Mouse (Mus musculus): Measurements from ENCODE around the gene Fxyd3.

The Fxyd3 gene

GRCm38 (mm10) chr7:31076492-31076891 lies at the start of gene Fxyd3:
Gene Fxyd3 (minus strand): TSS chr7:31076704.
- no peak for DNase-seq

DNA sequence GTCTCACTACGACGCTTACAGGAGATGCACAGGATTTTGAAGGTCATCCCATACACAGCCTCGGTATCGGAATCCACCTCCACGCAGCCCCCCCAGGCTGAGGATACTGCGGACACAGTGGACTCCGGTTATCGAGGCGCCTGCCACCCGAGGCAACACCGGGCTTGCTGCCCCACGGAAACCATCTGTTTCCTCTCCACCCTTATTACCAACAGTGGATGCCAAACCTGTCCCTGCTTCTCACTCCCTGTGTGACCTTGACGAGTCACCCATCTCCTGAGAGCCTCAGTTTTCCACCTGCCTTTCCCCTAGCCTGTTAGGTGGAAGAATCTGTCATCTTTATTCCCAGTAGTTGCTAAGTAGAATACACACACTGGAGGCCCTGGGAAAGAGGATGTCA lies 48.6 kb upstream of the Fxyd3 start:
- DNase-seq = peak; percentile 86

- DNase-seq = peak; percentile 50 to 57
These were observed 47.9 kb upstream of the Fxyd3 start for GRCm38 (mm10) chr7:31124381-31124780.

DNA sequence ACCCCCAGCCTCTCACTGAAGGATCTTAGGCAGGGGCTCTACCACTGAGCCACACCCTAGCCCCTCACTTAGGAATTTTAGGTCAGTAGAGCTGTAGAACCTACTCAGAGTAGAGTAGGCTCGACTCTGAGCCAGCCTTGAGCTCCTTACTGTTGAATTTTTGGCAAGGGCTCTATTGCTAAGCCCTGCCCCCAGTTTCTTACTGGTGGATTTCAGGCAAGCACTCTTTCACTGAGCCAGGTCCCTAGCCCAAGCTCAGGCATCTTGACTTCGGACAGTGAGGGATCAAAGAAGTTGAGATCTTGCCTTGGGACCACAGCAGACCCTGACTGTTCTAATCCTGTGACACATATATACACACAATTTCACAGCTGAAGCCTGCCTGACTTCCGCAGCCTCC lies 47.2 kb upstream of the Fxyd3 start:
- DNase-seq = peak; percentile 48 to 58

- DNase-seq = peak; percentile 85 to 87
These were observed 46.4 kb upstream of the Fxyd3 start for GRCm38 (mm10) chr7:31122641-31123631.

DNA sequence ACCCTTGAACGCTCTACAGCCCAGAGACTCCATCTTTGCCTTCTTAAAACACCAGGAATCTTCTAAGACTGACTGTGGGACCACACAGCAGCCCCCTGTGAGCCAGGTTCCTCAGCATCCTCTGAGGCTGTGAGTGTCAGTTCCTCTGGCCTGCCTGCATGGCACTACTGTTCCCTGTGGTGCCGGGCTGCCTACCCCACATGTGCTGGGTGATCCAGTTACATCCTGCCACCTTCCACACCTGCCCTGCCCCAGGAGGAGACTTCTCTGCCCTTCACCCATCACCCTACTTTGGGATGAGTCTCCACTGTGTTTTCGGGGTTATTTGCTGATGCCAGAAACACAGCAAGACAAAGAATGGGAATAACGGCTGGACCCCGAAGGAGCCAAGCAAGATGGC lies 43.1 kb upstream of the Fxyd3 start:
- peak in 1 of 2 experiments; percentile 33 for DNase-seq

- peak; percentile 80 to 87 for DNase-seq
These were observed 42.0 kb upstream of the Fxyd3 start for GRCm38 (mm10) chr7:31118486-31118885.

- peak; percentile 66 to 67 for DNase-seq
These were observed 41.0 kb upstream of the Fxyd3 start for GRCm38 (mm10) chr7:31117465-31117864.

GRCm38 (mm10) chr7:31116721-31117145 lies 40.2 kb upstream of the Fxyd3 start:
- peak in 1 of 2 experiments; percentile 58 for DNase-seq

DNA sequence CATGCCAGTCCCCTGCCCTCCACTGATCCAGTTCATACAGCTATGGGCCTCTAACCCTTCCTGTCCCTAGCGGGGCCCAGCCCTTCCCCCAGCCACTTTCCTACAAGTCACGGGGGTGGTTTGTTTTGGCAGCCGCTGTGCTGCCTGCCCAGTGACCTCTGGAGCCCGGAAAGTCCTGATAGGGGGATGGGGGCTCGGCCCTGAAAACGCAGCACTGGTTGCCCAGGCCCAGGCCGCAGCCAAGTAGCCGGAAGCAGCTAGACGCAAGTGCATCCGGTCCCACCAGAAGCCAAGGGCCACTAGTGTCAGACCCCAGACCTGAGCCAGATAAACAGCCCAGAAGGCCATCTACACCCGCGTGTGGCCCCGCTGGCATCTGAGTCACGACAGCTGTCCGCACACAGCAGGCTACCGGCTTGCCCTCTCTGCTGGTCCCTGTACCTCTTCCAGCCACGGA lies 39.1 kb upstream of the Fxyd3 start:
- peak; percentile 79 to 84 for DNase-seq

DNA sequence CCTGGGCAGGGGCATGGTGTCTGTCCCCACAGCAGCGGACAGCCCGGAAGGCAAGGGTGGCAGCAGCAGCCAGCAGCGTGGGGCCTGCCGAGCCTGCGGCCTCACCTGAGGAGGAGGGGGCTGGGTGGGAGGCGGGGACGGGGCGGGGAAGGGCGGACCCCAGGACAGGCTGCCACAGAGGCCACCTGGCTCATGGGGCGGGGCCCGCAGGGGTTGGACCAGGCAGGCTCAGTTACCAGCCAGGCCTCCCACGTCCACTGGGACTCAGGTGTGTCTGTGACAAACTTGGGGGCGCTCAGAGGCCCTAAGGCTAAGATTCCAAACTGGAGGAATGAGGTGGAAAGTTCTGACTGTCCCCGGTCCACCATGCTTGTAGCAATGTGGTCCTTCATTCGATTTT lies 38.7 kb upstream of the Fxyd3 start, which contains the start of gene Hpn:
Gene Hpn (minus strand): TSS at position 109 of the 400 bp plus-strand sequence.
- peak in 1 of 2 experiments; percentile 63 for DNase-seq

GRCm38 (mm10) chr7:31114646-31115045 lies 38.1 kb upstream of the Fxyd3 start:
- DNase-seq = no peak

GRCm38 (mm10) chr7:31113800-31114199 lies 37.3 kb upstream of the Fxyd3 start:
- no peak for DNase-seq

DNA sequence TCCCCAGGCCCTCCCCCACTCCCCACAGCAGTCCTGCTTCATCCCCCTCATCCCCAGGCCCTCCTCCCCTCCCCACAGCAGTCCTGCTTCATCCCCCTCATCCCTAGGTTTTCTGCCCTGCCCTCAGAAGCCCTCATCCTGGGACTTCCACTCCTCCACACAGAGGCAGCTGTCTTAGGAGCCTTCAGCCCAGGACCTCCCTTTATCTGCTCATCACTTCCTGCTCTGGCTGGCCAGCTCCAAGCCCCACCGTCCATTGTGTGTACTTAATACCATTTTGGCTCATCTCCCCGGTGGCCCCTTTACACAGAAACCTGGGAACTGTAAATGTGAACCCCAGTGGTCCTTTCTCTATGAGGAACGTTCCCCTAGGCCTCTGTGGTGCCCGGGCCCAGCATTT lies 35.5 kb upstream of the Fxyd3 start:
- no peak for DNase-seq

- no peak for DNase-seq
These were observed 34.4 kb upstream of the Fxyd3 start for GRCm38 (mm10) chr7:31110861-31111385.

GRCm38 (mm10) chr7:31109796-31110195 lies 33.3 kb upstream of the Fxyd3 start:
- DNase-seq = no peak

GRCm38 (mm10) chr7:31109091-31109490 lies 32.6 kb upstream of the Fxyd3 start:
- DNase-seq = peak; percentile 77 to 86

- no peak for DNase-seq
These were observed 31.3 kb upstream of the Fxyd3 start for GRCm38 (mm10) chr7:31107781-31108180.

- no peak for DNase-seq
These were observed 29.7 kb upstream of the Fxyd3 start for GRCm38 (mm10) chr7:31106166-31106565.

GRCm38 (mm10) chr7:31105061-31105768 lies 28.7 kb upstream of the Fxyd3 start:
- DNase-seq = peak; percentile 74 to 85

- no peak for DNase-seq
These were observed 24.3 kb upstream of the Fxyd3 start for GRCm38 (mm10) chr7:31100786-31101185.

GRCm38 (mm10) chr7:31099612-31099982 lies 23.1 kb upstream of the Fxyd3 start:
- DNase-seq = no peak
